Mouse (Mus musculus) lung, adult 2 months (tissue): ENCODE measurements around the gene Aldh1a2. TPM values are rescaled to one million over a fixed set of nuclear protein-coding genes. Genes with fewer than 3 reads are reported as not detected.

Source experiments
- DNase-seq: peaks from one replicate; pipeline ENCODE4 v3.0.0; 2022
- H3K4me1 ChIP-seq: fragments of 200-500 bp; 2 replicates; pipeline ENCODE4 v1.6.1; 2011; ENCODE audit warnings: low read length; ENCODE audit not compliant: control insufficient read depth, insufficient read depth
- H3K4me3 ChIP-seq: fragments of 200-500 bp; replicated peaks from 2 replicates; pipeline ENCODE3; 2011; ENCODE audit warnings: low read depth, mild to moderate bottlenecking, control low read depth, low read length; ENCODE audit errors: extremely low read depth
- CTCF ChIP-seq: fragments of 200-500 bp; IDR thresholded peaks from 2 replicates; pipeline ENCODE4 v1.5.1; 2011; ENCODE audit warnings: mild to moderate bottlenecking, low read length, control low read depth; ENCODE audit not compliant: insufficient read depth
- POLR2A ChIP-seq: fragments of 200-500 bp; IDR thresholded peaks from 2 replicates; pipeline ENCODE4 v1.6.1; 2011; ENCODE audit warnings: low read depth, mild to moderate bottlenecking, control low read depth, low read length, borderline replicate concordance; ENCODE audit errors: extremely low read depth
- WGBS: fragments of 180-500 bp; shearing (Covaris S2); methylation state at CpG from one replicate; pipeline ENCODE4 v1.1.7; 2018; 5-methylcytosine and 5-hydroxymethylcytosine counted together
- polyA plus RNA-seq: library from polyadenylated mRNA; depleted of rRNA; stranded (reverse); fragments of >200 nt; gene quantifications from 2 replicates; pipeline ENCODE4 v1.2.3, GENCODE M21; 2012

The Aldh1a2 gene
- polyA plus RNA-seq, 1 experiment = 13.5 TPM

- no peak for TF ChIP-seq CTCF
- no peak for TF ChIP-seq POLR2A
- WGBS = 63% methylated on average over 10 of the region's 10 CpGs
- no peak for DNase-seq
- no peak overlapping the region for H3K4me3 ChIP-seq
- H3K4me1 ChIP-seq = 0 out of 2 replicates have a peak, but pooled peaks cover 6% of the 10 kb centered on the region
Measured at GRCm38 (mm10) chr9:71241515-71242411, 26.2 kb downstream of the Aldh1a2 start.

GRCm38 (mm10) chr9:71242412-71242781 lies 26.8 kb downstream of the Aldh1a2 start:
- Histone ChIP-seq H3K4me1 (0 out of 2 replicates have a peak, but pooled peaks cover 6% of the 10 kb centered on the region), H3K4me3 (no peak overlapping the region)
- TF ChIP-seq CTCF = no peak
- TF ChIP-seq POLR2A = no peak
- no peak for DNase-seq
- WGBS = 64% methylated on average over 5 of the region's 5 CpGs

- no peaks in the 10 kb centered on the region for H3K4me1 ChIP-seq
- 52% methylated on average over 2 of the region's 2 CpGs for WGBS
- DNase-seq = no peak
- no peak overlapping the region for H3K4me3 ChIP-seq
- no peak for TF ChIP-seq POLR2A
Measured at GRCm38 (mm10) chr9:71254380-71254779, 38.8 kb downstream of the Aldh1a2 start.

- no peak for TF ChIP-seq POLR2A
- no peak for TF ChIP-seq CTCF
- no peak for DNase-seq
- Histone ChIP-seq H3K4me1 (no peaks in the 10 kb centered on the region), H3K4me3 (no peak overlapping the region)
- 52% methylated on average over 3 of the region's 3 CpGs for WGBS
Measured at GRCm38 (mm10) chr9:71262711-71263110, 47.1 kb downstream of the Aldh1a2 start.

- DNase-seq = no peak
- no peak for TF ChIP-seq POLR2A
- TF ChIP-seq CTCF = no peak
- Histone ChIP-seq H3K4me1 (no peaks in the 10 kb centered on the region), H3K4me3 (no peak overlapping the region)
- 36% methylated on average over 5 of the region's 5 CpGs for WGBS
Measured at GRCm38 (mm10) chr9:71269711-71270110, 54.1 kb downstream of the Aldh1a2 start.

- H3K4me3 ChIP-seq = no peak overlapping the region
- 58% methylated on average over 3 of the region's 3 CpGs for WGBS
- TF ChIP-seq POLR2A = no peak
- no peak for TF ChIP-seq CTCF
- no peaks in the 10 kb centered on the region for H3K4me1 ChIP-seq
- no peak for DNase-seq
Measured at GRCm38 (mm10) chr9:71270205-71270604, 54.6 kb downstream of the Aldh1a2 start.

GRCm38 (mm10) chr9:71276149-71276721 lies 60.6 kb downstream of the Aldh1a2 start:
- TF ChIP-seq POLR2A = no peak
- no peak for TF ChIP-seq CTCF
- Histone ChIP-seq H3K4me3 (no peak overlapping the region), H3K4me1 (no peaks in the 10 kb centered on the region)
- no peak for DNase-seq
- WGBS = 87% methylated on average over 14 of the region's 14 CpGs

- 87% methylated on average over 4 of the region's 4 CpGs for WGBS
- Histone ChIP-seq H3K4me1 (no peaks in the 10 kb centered on the region), H3K4me3 (no peak overlapping the region)
- no peak for TF ChIP-seq CTCF
- TF ChIP-seq POLR2A = no peak
- no peak for DNase-seq
Measured at GRCm38 (mm10) chr9:71278741-71279140, 63.2 kb downstream of the Aldh1a2 start.

- no peak for TF ChIP-seq POLR2A
- H3K4me3 ChIP-seq = no peak overlapping the region
- DNase-seq = no peak
- no peaks in the 10 kb centered on the region for H3K4me1 ChIP-seq
- WGBS = 89% methylated on average over 7 of the region's 7 CpGs
Measured at GRCm38 (mm10) chr9:71283156-71283555, 67.6 kb downstream of the Aldh1a2 start.

GRCm38 (mm10) chr9:71285231-71285630 lies 69.6 kb downstream of the Aldh1a2 start:
- Histone ChIP-seq H3K4me1 (no peaks in the 10 kb centered on the region), H3K4me3 (no peak overlapping the region)
- no peak for DNase-seq
- whole genome bisulfite sequencing = 95% methylated on average over 3 of the region's 3 CpGs
- TF ChIP-seq CTCF (no peak), POLR2A (no peak)
